Mouse (Mus musculus): ENCODE measurements around the gene Rcan1. TPM values are rescaled to one million over a fixed set of nuclear protein-coding genes. Genes with fewer than 3 reads are reported as not detected.
"Not testable (repeated sequence)": the region's sequence is repeated elsewhere in the genome, so short reads cannot be mapped to it uniquely, and the experiment has no call there.

The Rcan1 gene
- total RNA-seq, 2 experiments from 2014 or later = 87.4 to 90.2 TPM

DNA sequence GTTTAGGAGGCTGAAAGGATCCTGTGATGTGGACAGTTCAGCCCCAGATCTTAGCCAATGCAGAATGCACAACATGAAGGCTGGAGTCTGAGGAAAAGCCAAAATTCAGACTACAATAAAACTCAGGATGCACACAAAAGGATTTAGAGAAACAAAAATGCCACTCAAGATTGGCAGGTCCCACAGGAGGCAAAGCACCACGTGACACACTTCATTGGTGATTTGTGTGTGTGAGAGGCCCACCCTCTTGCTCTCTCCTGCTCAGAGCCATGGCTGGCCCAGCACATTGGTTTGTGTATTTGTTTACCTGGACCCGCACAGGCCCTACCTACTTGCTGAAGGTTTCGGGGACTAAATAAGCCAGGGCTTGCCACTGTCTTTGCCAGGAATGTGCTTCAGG lies 29.5 kb downstream of the Rcan1 start:
- DNase-seq = no peak
- intact Hi-C loops (cut with DNase I) = no loop called here

DNA sequence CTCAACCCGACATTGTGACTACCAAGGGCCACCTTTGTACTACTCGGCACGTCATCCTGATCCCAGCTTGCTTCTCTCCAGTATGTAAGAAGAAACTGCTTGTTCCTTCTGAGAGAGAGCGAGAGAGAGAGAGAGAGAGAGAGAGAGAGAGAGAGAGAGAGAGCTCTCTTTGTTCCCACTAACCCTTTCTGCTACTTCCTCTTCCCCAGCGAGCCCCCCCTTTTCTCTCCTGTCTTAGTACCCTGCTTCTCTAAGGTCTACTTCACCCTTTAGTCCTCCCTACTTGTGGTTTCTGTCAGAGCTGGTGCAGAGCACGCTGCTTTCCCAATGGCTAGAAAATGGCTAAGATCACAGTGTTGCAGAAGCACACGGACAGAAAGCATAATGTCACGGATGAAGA lies 30.4 kb downstream of the Rcan1 start:
- no peak for DNase-seq
- intact Hi-C loops (cut with DNase I) = no loop called here

DNA sequence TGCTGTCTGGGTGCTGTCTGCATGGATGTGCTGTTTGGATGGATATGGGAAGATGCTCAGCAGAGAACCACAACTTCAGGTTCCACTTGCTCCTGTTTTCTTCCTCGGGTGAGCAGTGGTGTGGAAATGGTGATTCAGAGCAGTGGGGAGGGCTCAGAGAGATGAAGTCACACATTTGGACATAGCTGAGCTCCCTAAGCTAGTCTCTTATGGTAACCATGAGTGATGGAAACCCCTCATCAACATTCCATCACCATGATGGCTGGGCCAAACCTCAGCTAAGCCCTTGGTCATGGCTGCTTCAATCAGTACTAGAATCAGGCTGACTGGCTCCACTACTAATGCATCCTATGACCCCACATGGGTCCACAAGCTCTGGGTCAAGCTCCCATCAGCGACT lies 30.9 kb downstream of the Rcan1 start:
- intact Hi-C loops (cut with DNase I) = no loop called here

DNA sequence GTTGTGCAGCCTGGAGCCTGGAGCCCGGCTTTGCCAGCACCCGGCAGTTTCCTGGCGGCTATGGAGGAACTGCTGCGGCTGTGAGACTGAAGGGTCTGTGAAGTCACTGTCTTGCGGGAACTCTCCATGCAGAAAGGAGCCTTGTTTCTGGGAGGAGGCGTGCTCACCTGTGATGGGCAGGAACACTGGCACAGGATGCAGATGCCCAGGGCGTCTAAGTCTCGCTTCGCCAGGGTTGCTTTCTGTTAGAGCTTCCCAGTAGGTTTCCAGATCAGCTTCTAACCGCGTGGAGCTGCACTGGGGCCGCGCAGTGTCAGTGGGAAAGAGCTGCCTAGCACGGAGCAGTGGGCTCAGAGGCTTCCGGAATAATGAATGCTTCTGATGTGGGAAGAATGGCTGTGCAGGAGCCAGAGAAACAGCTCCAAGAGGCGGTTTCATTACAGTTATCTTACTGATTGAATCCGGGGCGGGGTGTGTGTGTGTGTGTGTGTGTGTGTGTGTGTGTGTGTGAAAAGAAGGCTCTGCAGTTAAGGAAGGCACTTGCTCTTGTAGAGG lies 35.2 kb downstream of the Rcan1 start:
- DNase-seq = no peak
- intact Hi-C loops (cut with DNase I) = no loop called here

More for the DNA sequence above, 30.9 kb downstream of the Rcan1 start:
- no peak for DNase-seq

DNA sequence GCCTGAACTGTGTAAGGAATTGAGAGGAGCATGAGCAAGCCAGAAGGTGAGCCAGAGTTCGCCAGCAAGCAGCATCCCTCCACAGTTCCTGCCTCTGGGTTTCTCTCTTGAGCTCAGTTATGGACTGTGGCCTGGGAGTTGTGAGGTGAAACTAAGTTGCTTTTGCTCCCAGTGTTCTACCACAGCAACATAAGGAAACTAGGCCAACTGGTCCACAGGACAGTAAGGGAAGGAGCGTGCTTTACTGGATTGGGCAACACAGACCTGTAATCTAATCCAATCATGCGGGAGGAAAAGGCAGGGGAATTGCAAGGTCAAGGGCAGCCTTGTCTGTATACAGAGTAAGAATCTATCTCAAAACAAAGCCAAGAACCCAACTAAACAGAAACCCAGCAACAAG lies 37.5 kb downstream of the Rcan1 start:
- DNase-seq = no peak
- intact Hi-C loops (cut with DNase I) = no loop called here

DNA sequence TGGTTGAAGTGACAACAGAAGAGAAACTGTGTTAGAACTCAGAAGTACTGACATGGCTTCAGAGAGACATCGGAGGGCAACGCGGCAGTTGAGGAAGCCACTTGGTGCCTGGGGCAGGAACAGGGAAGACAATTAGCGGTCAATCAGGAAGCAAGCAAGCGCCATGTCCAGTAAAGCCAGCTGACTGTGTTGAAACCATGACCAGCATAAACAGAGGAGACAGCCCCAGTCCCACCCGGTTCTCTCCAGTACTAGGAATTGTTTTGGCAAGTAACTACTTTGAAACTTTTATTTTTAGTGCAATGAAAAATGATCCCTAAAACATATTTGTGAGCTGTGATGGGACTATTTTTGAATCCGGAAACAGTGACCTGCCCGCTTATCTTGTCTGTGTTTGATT lies 39.9 kb downstream of the Rcan1 start:
- DNase-seq = no peak

DNA sequence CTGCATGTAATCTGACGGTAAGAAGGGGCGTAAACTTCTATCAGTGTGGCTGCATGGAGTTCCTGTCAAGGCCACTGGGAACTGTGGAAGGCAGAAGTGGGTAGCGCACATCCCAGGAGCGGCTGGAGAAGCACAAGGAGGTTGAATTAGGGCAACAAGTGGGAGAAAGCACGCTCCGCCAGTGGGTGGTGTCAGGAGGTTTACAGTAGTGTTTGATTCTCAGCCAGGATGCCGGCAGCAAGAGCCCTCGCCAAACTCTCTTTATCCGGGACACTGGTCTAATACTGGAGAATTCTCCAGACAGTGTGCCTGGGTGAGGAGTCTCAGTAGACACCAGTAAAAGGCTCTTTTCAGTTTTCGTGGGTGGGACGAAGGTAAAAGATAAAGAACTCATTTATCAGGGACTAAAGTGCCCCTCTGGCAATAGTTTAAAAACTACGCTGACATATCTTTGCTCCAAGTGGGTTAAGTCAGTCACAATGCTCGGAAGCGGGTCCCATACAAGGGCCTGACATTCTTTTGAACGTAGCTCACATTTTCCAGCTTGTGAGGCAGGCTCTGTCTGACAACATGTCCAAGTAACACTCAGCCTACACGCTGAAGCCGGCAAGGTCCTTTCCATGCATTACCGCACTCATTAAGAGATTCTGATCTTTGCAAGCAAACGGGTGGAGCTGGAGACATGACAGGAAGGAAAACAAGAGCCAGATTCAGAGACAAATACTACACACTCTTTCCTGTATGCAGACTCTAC lies 42.3 kb downstream of the Rcan1 start:
- peak; percentile 81 to 86 for DNase-seq
- intact Hi-C loops (cut with DNase I) = loop anchor here (2.0 kb wide), 1 partner anchor 30 kb away; no protein-coding TSS in a partner anchor

More for the DNA sequence above, 39.9 kb downstream of the Rcan1 start:
- intact Hi-C loops (cut with DNase I) = no loop called here

DNA sequence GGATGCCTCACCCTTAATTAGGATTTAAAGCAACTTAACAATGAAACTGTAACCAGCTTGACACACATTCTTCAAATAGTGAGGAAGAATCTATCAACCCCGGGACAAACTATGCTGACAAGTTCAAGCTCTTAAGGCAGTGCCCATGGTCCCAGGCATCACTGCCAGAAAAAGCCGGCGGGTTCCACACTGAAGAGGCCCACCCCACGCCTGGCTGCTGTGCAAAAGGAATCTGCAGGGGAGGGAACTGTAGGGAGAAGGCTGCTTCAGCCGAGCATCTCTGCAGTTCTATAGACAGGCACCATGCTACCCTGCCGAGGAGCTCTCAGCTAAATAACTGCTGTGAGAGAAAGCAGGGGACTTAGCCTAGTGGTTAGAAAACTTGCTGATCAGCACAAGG lies 44.0 kb downstream of the Rcan1 start:
- DNase-seq = no peak
- intact Hi-C loops (cut with DNase I) = no loop called here

DNA sequence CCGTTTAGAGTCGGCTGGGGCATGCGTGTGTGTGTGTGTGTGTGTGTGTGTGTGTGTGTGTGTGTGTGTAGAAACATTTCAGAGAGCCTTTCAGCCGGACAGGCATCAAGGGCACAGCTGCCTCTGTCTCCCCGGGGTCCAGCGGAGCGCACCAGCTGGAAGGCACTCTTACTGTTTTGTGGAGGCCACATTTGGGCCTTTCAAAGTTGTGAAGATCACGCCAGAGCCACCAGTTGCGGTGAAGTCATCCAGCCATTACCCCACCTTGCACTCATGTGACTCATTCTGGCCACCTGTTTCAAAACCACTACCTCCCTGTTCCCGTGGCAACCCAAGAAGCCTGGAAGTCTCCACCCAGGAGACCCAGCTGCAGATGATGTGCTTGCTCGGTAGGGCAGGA lies 44.8 kb downstream of the Rcan1 start:
- intact Hi-C loops (cut with DNase I) = no loop called here
- no peak for DNase-seq

DNA sequence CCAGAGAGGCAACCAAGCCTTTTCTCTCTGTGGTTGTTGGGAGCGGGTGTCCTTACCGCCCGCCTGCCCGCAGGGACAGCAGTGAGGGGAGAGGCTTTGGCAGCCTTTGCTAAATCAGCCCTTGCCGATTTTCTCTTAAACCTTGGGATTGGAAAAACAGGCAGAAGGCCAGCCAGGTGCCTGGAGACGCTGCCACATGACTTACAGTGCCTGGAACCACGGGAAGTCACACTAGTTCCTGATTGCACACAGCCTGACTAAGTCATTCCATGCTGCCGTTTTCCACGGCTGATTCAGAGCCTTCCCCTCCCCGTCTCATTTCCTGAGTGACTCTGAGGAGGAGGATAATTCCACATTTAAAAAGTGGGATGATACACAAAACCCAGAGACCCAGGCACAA lies 47.3 kb downstream of the Rcan1 start:
- DNase-seq = no peak

DNA sequence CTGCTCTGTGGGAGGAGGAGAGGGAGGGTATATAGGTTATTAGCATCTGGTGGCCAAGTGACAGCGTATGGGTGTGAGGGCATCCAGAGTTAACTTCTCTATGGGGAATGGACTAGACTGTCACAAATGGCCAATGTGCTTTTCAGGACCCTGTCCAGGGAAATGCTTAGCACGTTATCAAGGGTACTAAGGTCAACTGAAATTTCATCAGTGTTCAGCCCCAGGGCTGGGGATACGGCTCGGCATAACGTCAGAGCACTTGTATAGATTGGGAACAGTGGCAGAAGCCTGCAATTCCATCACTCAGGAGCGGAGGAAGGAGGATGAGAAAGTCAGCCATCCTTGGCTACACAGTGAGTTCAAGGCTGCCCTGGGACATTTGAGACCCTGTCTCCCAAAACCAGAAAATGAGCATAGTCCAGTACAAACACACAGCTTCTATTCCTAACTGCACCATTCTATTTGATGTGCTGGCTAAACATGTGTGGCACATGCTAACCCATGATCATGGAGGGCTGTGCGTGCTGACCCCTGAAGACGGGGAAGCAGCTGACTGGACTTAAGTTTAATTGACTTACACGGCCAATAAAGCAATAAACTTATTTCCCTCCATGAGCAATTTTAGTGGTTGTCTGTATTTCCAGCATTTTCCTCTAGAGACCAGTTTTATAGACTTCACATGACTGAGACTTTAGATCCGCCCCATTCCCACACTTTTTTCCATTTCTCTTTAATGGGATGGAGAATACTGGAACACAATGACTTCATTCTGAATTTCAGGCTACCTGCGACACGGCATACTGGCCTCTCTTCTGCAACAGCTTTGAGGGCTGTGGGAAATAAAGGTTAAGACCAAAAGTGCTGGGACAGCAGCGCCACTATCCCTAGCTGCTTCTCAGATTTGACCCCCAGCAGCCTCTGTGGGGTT lies 48.0 kb downstream of the Rcan1 start:
- no peak for DNase-seq
- intact Hi-C loops (cut with DNase I) = no loop called here

More for the DNA sequence above, 47.3 kb downstream of the Rcan1 start:
- intact Hi-C loops (cut with DNase I) = no loop called here

DNA sequence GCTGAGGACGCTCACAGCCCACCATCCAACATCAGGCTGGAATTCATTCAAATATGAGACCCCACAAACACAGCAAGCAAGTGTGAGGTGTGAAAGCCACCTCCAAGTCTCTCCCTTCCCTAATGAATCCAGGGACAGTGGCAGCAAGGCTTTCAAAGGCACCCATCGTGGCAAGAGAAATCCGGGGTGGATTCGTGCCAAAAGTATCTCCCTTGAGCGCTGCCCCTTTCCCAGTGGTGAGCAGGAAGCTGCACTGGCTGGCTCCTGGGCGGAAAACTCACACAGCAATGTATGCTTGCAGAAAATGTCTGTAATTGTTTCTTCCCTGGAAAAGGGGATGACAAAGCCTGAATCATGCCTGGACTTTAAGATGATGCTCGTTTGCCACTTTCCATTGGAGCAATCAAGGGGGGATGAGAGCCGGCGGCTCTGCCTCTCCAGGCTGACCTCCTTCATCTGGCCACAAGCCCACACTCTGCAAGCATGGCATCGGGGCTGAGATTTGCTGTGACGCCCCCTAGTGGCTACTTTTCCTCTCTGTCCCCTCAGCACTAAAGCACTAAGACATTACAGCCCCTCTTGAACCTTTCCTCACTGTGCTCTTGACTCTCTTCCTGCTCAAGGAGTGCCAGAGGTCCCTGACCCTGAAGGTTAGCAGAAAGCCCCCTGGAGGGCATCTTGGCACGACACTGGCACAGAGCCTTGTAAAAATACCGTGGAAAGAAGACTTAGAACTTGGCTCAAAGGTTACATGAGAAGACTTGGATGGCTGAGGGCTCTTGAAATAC lies 49.3 kb downstream of the Rcan1 start:
- intact Hi-C loops (cut with DNase I) = no loop called here
- DNase-seq = no peak

DNA sequence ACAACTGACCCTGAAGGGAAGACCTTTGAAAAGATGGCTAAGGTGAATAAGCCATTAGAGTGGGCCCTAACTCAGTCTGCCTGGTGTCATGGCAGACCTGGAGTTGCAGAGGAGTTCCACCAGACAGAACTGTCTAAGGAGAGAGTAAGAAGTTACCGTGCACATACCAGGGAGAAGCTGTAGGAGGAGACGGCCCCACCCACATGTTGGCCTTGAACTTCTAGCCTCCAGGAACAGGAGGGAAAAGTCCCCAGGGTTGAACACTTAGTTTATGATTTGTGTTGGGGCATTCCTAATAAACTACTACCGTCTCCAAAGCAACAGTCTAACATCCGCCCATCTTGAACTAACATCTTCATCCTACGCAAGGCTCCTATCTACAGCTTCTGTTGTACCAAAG lies 50.0 kb downstream of the Rcan1 start:
- intact Hi-C loops (cut with DNase I) = no loop called here
- DNase-seq = no peak

DNA sequence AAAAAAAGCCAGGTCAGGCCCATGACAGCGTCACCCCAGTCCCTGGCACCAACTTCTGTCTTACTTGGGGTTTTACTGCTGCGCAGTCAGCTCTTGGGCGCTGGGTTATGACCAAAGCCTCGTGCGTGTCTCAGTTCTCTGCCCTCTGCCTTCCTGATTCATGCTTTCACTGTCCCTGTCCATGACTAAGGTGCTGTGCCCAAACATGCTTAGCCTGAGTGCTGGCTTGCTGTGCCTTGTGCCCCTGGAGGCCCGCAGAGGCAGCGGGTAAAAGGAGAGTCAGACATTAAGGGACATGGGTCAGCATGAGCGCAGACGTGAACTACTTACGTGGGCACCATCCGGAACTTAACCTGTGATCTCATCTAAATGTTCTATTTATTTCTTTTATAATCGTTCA lies 51.6 kb downstream of the Rcan1 start:
- no peak for DNase-seq

DNA sequence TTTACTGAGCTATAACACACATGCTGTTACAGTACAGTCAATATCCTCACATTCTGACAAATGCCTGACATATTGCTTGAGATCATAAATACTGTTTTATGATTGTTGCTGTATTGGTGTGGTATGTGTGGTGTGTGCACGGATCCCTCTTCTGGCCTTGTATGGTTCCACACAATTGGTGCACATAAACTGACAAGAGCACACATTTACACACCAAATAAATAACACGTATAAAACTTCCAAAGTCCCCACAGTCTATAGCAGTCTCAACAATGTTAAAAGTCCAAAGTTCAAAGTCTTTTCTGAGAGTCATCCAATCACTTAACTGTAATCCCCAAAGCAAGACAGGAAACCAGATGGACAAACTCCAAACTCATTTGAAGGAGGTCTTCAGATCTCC lies 53.4 kb downstream of the Rcan1 start:
- intact Hi-C loops (cut with DNase I) = no loop called here
- no peak for DNase-seq

More for the DNA sequence above, 51.6 kb downstream of the Rcan1 start:
- intact Hi-C loops (cut with DNase I) = no loop called here

DNA sequence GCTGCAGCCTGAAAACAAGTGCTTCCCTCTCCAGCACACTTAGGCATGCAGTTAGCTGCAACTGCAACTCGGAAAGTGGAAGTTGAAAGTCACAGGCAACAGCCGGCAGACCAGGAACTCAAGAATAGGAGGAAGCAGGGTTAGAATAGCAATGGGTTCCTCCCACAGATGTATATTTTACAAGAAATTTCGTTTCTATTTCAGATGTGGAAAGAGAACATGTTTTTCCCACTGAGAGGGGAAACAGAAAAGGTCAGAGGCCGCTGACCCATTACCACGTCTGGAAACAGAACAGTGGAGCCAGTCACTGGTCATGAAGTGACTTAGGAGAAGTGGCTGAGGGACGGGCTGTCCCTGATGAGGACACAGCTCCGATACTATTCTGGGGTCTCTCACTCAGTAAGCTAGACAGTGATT lies 55.0 kb downstream of the Rcan1 start:
- intact Hi-C loops (cut with DNase I) = no loop called here
- no peak for DNase-seq

DNA sequence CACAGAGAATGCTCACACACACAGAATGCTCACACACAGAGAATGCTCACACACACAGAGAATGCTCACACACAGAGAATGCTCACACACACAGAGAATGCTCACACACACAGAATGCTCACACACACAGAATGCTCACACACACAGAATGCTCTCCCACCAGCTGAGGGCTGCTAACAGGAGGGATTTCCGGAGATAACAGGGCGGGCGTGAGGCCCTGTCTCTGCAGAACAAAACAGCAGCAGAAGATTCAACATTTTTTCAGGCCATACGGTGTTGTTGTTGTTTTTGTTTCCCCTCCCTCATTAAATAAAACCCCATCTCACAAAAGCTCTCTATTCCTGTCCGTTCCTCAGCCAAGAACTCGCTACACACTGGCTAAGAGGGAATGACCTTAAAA lies 55.6 kb downstream of the Rcan1 start:
- intact Hi-C loops (cut with DNase I); DNase-seq: not testable (repeated sequence)

DNA sequence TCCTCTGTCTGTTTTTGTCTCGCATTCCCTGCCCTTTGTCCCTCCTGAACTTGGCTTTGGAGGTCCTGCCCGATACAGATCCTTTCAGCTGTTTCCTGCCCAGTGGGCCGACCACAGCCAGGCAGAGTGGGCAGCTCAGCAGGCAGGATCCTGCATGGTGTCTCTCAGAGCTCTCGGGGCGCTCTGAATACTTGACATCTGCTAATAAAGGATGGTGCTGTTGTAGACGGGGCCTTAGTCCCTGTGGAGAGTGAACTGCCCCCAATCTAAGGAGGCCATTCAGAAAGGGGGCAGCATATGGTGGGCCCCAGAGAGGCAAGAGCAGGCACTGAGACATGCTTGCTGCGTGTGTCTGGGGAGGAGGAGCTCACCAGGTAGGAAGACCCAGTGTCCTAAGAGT lies 57.8 kb downstream of the Rcan1 start:
- DNase-seq = no peak
- intact Hi-C loops (cut with DNase I) = no loop called here

DNA sequence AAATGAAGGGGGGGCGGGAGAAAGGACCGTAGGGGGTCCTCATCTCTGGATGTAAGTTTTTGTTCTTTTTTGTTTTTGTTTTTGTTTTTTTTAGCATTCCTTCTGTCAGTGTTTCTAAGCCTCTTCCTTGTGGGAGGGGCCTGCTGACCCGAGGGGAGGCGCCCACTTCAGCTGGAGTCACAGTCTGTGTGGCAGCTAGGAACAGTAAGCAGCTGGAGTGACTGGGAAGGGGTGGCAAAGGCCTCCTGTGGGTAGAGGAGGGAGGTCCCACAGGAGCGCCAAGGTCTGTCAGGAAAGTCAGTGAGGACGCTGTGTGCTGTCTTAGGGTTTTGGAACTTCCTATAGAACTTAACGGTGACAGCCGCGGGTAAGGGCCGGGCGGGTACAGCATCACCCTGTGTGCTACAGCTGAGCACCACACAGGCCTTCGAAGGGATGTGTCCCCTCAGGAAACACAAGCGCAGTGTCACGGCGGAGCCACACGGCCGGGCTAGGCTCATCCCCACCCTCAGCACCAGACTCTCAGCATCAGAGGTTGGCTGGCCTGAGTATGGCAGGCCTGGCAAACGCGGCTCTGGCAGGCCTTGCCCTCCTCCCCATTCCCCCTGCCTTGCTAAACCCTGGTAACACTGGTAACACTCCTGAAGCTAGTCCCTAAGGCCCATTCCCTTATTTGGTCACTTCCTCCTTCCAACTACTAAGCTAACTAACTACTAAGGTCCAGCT lies 58.5 kb downstream of the Rcan1 start:
- intact Hi-C loops (cut with DNase I) = no loop called here

DNA sequence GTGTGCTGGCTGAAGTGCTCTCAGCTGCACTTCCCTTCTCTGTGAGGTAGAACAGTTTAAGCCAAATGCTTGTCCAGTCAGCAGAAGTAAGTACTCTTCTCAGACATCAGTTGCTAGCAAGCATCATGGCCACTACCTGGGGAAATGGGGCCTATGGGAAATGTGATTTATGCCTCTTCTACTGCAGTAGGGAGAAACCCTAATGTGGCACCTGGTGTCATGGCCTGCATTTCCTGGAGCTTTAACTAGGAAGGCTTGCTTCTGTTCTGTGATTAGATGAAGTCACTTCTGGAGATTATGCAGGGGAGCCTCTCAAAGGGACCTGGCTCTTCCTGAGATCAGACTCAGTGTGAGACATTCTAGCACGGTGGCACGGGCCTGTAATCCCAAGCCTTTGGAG lies 60.3 kb downstream of the Rcan1 start:
- intact Hi-C loops (cut with DNase I) = no loop called here
- DNase-seq = no peak

More for the DNA sequence above, 58.5 kb downstream of the Rcan1 start:
- no peak for DNase-seq
